Mouse (Mus musculus): Measurements from ENCODE around the gene Nudt15. TPM values are rescaled to one million over a fixed set of nuclear protein-coding genes. Genes with fewer than 3 reads are reported as not detected.
A peak's percentile ranks its signal among the peaks of the same experiment; 100 is the strongest.
"Not testable (repeated sequence)": the region's sequence is repeated elsewhere in the genome, so short reads cannot be mapped to it uniquely, and the experiment has no call there.

Gene Nudt15
- 9.9 and 11.2 TPM in 2 replicates for polyA plus RNA-seq (2016; fragmentation: Nextera tagmentation; extraction: Ambion mirVana)

DNA sequence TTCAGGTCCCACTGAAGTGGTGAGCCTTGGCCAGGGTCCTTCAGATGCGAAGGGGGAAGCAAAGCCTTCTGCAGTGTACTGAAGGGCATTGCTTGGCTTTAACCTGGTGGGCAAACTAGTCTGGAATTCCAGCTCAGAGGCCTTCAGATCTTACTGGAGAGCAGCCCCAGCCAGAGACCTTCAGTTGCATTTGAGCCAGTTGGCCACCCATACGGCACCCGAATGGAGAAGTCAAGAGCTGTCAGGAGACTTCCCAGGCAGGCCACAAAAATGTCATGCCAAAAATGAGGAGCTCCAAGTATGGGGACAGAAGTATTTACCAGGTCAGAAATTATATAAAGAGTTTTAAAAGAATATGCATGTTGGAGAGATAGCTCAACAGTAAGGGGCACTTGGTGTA lies at the start of gene Nudt15:
TSS of gene Nudt15 (minus strand) at position 192 of the 400 bp plus-strand sequence.
- 90% methylated on average over 3 of the region's 3 CpGs for WGBS

DNA sequence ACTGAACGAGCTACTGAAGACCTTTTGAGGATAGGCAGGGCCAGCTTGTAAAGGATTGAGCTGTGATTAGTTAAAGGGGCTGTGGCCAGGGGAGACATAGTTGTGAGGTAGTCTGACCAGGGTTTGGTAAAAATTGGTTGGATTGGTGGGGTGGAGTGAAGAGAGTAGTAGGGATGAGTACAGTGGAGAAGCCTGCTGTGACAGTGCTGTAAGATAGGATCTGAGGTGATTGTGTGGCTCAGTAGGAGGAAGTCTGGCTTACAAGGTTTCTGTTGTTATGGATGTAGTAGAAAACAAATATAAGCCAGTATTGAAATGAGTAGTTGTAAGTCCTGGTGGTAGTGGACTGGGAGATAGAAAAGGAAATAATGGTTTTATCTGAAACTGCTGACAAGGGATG lies 44.1 kb upstream of the Nudt15 start:
- Histone ChIP-seq H3K27ac (replicated peaks) (no peak overlapping the region), H3K27me3 (no peaks in the 10 kb centered on the region), H3K9ac (replicated peaks) (no peak overlapping the region), H3K4me2 (replicated peaks) (no peak overlapping the region), H3K36me3 (peaks cover 38% of the 10 kb centered on the region), H3K9me3 (no peaks in the 10 kb centered on the region), H3K4me3 (no peak overlapping the region), H3K4me1 (no peaks in the 10 kb centered on the region)
- ATAC-seq (ENCODE audit: low FRiP score, low read depth) = no peak
- WGBS = 93% methylated on average over 1 of the region's 1 CpGs

More for the DNA sequence above, at the start of gene Nudt15:
- H3K27me3 ChIP-seq = no peaks in the 10 kb centered on the region
- H3K4me3 ChIP-seq = no peak within 1 kb of the TSS
- no peak within 1 kb of the TSS for H3K4me2 ChIP-seq (replicated peaks)
- no peak for ATAC-seq (ENCODE audit: low FRiP score, low read depth)
- H3K9me3 ChIP-seq = no peaks in the 10 kb centered on the region
- no peak within 1 kb of the TSS for H3K9ac ChIP-seq (replicated peaks)
- H3K36me3 ChIP-seq = no peaks in the 10 kb centered on the region
- no peak within 1 kb of the TSS for H3K27ac ChIP-seq (replicated peaks)
- 0 out of 2 replicates have a peak, but pooled peaks cover 3% of the 10 kb centered on the region for H3K4me1 ChIP-seq

GRCm38 (mm10) chr14:73588080-73588479 lies 40.0 kb upstream of the Nudt15 start:
- WGBS = 86% methylated on average over 1 of the region's 1 CpGs
- H3K27ac ChIP-seq (replicated peaks) = no peak overlapping the region

DNA sequence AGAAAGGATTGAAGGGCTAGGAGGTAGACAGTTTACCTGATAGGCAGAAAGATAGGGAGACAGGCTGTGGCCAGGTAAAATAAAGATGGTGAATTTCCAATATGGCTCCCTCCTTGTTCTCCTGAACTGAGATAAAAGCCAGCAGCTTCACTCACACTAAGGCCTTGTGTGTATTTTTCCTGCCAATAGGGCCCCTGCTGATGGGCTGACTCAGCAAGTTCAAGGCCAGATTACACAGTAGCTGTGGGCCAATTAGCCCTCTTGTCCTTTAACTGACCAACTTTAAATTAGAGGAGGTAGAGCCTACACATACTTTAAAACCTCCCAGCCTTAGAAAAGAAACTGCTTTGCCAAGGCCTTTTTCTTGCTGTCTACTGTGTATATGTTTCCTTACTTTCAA lies 28.3 kb upstream of the Nudt15 start:
- Histone ChIP-seq H3K36me3 (peaks cover 11% of the 10 kb centered on the region; the same call in 1 of the 2 replicates), H3K4me1 (no peaks in the 10 kb centered on the region), H3K27me3 (no peaks in the 10 kb centered on the region), H3K9me3 (no peaks in the 10 kb centered on the region), H3K4me2 (replicated peaks) (no peak overlapping the region), H3K4me3 (no peak overlapping the region), H3K9ac (replicated peaks) (no peak overlapping the region), H3K27ac (replicated peaks) (no peak overlapping the region)
- no peak for ATAC-seq (ENCODE audit: low FRiP score, low read depth)

More at GRCm38 (mm10) chr14:73588080-73588479, 40.0 kb upstream of the Nudt15 start:
- no peaks in the 10 kb centered on the region for H3K4me1 ChIP-seq
- H3K4me3 ChIP-seq = no peak overlapping the region
- no peak overlapping the region for H3K4me2 ChIP-seq (replicated peaks)
- no peak for ATAC-seq (ENCODE audit: low FRiP score, low read depth)
- no peak overlapping the region for H3K9ac ChIP-seq (replicated peaks)
- no peaks in the 10 kb centered on the region for H3K27me3 ChIP-seq
- H3K36me3 ChIP-seq = peaks cover 18% of the 10 kb centered on the region
- H3K9me3 ChIP-seq = no peaks in the 10 kb centered on the region

DNA sequence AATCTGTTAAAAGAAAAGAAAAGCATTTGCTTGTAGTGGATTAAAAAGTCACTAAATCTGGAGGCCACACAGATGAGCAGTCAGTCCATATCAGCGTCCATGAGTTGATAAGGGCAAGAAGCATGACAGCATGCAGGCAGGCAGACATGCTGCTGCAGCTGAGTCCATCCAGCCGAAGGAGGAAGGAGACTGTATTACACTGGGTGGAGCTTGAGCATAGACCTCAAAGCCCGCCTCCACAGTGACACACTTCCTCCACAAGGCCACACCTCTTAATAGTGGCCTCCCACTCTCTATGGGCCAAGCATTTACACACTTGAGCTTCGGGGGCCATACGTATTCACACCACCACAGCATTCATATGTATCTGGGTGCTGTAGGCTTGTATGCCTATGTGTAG lies 26.0 kb upstream of the Nudt15 start:
- 91% methylated on average over 5 of the region's 5 CpGs for WGBS
- Histone ChIP-seq H3K36me3 (peaks cover 22% of the 10 kb centered on the region), H3K9ac (replicated peaks) (no peak overlapping the region), H3K9me3 (no peaks in the 10 kb centered on the region), H3K27ac (replicated peaks) (no peak overlapping the region), H3K4me1 (no peaks in the 10 kb centered on the region), H3K4me3 (no peak overlapping the region), H3K4me2 (replicated peaks) (no peak overlapping the region), H3K27me3 (no peaks in the 10 kb centered on the region)
- no peak for ATAC-seq (ENCODE audit: low FRiP score, low read depth)

- Histone ChIP-seq H3K27ac (replicated peaks) (no peak overlapping the region), H3K27me3 (no peaks in the 10 kb centered on the region), H3K4me3 (no peak overlapping the region), H3K9me3 (no peaks in the 10 kb centered on the region), H3K9ac (replicated peaks) (no peak overlapping the region), H3K36me3 (peaks cover 26% of the 10 kb centered on the region), H3K4me2 (replicated peaks) (no peak overlapping the region), H3K4me1 (no peaks in the 10 kb centered on the region)
- 91% methylated on average over 4 of the region's 4 CpGs for WGBS
- no peak for ATAC-seq (ENCODE audit: low FRiP score, low read depth)
Measured at GRCm38 (mm10) chr14:73571143-73571542, 23.1 kb upstream of the Nudt15 start.

DNA sequence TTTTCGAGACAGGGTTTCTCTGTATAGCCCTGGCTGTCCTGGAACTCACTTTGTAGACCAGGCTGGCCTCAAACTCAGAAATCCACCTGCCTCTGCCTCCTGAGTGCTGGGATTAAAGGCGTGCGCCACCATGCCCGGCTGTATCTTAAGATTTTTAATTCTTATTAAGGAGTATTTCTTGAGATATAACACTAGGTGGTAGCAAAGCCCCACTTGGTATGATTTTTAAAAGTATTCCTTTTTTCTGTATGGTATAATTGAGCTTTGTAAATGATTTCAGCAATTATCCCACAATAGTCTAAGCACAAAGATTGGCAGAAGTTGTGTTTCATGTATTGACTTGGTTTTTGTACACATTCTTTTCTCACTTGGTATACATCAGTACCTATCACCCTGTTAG lies 21.8 kb upstream of the Nudt15 start:
- not testable (repeated sequence) for H3K27me3 ChIP-seq; ATAC-seq (ENCODE audit: low FRiP score, low read depth); H3K4me1 ChIP-seq; H3K4me2 ChIP-seq (replicated peaks); H3K4me3 ChIP-seq; H3K9me3 ChIP-seq; H3K27ac ChIP-seq (replicated peaks); H3K9ac ChIP-seq (replicated peaks)
- peaks cover 26% of the 10 kb centered on the region for H3K36me3 ChIP-seq
- 83% methylated on average over 4 of the region's 4 CpGs for WGBS

DNA sequence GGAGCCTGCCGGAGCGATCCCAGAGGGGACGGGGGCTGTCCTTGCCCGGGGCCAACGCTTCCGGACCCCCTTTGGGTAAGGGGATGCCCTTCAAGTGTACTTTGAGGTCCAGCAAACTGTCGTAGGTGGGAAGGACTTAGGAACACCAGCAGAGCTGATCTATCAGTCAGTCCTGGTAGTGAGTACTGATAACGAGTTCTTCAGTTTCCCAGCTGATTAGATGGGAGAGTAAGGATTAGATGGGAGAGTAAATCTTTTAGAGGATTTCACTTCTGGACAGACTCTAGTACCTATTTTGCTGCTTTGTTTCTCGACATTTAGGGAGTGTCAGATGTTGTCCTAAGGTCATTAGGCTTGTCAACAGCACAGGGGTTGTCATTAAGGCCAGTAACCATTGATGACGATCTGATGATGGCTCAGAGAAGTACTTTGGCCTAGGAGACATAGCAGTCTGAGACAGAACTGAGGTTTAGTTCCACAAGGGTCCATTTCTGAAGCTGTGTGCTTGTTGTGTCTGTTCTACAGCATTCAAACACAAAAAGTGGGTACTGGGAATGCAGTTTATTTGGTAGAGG lies 5.2 kb upstream of the Nudt15 start:
- WGBS = under 1% methylated on average over 10 of the region's 10 CpGs

DNA sequence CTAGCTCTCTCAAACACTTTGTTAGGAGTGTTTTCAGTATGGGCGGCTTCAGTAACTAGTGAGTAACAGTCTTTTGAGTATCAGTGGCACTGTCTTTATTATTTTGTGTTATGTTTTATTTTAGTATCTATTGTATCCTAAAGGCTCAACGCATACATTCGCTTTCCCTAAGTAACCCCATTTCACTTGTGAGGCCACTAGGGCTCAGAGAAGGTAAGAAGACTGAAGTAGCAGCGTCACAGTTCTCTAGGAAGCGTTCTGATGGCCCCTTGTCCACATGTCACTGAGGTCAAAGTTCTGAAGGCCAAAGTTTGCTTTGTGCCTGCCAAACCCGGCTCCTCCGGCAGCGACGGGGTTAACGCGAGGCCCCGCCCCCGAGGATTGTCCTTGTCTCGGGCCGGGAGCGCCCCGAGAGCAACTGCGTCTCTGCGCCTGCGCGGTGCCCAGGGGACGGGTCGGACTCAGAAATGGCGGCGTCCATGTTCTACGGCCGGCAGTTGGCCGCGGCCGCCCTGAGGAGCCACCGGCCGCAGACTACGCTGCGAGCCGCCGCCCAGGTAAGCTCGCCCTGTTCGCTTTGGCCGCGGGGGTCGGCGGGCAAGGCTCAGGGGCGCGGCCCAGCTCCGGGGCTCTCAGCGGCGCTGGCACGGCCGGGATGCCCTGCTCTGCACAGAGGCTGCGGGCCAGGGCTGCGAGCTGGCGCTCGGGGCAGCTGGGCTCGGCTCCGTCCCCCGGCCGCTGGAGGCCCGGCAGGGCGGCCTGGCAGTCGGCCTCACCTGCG lies 4.5 kb upstream of the Nudt15 start:
- Histone ChIP-seq H3K27ac (replicated peaks) (peak overlapping the region; percentile 84), H3K4me1 (peaks cover 9% of the 10 kb centered on the region), H3K27me3 (no peaks in the 10 kb centered on the region), H3K4me2 (replicated peaks) (peak overlapping the region; percentile 76), H3K9ac (replicated peaks) (peak overlapping the region; percentile 98), H3K36me3 (peaks cover 14% of the 10 kb centered on the region), H3K4me3 (peak overlapping the region; percentile 100), H3K9me3 (no peaks in the 10 kb centered on the region)
- WGBS = 4% methylated on average over 60 of the region's 61 CpGs
- ATAC-seq (ENCODE audit: low FRiP score, low read depth) = peak; percentile 97

More for the DNA sequence above, 5.2 kb upstream of the Nudt15 start:
- Histone ChIP-seq H3K4me2 (replicated peaks) (peak overlapping the region; percentile 76), H3K4me1 (peaks cover 9% of the 10 kb centered on the region), H3K27me3 (no peaks in the 10 kb centered on the region), H3K4me3 (peak overlapping the region; percentile 100), H3K9ac (replicated peaks) (peak overlapping the region; percentile 98), H3K9me3 (no peaks in the 10 kb centered on the region), H3K27ac (replicated peaks) (peak overlapping the region; percentile 84), H3K36me3 (peaks cover 14% of the 10 kb centered on the region)
- ATAC-seq (ENCODE audit: low FRiP score, low read depth) = no peak

DNA sequence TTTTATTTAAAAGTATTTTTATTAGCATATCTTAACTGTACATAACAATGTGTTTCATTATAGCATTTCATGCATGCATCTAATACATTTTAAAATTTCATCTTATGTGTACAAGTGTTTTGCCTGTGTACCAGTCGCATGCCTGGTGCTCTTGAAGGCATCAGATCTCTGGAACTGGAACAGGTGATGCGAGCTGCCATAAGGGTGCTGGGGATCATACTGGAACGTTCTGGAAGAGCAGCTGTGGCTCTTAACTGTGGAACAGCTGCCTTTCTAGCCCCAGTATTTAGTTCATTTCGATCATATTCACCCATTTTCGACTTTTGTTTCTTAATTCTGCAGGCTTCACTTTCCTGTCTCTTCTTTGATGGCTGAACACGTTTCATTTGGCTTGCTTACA lies 3.1 kb upstream of the Nudt15 start:
- ATAC-seq (ENCODE audit: low FRiP score, low read depth) = no peak
- H3K27ac ChIP-seq (replicated peaks) = no peak overlapping the region
- no peaks in the 10 kb centered on the region for H3K27me3 ChIP-seq
- 81% methylated on average over 6 of the region's 6 CpGs for WGBS
- H3K4me2 ChIP-seq (replicated peaks) = no peak overlapping the region
- peaks cover 9% of the 10 kb centered on the region for H3K4me1 ChIP-seq
- no peak overlapping the region for H3K4me3 ChIP-seq
- H3K9me3 ChIP-seq = no peaks in the 10 kb centered on the region
- peaks cover 8% of the 10 kb centered on the region for H3K36me3 ChIP-seq
- H3K9ac ChIP-seq (replicated peaks) = no peak overlapping the region

DNA sequence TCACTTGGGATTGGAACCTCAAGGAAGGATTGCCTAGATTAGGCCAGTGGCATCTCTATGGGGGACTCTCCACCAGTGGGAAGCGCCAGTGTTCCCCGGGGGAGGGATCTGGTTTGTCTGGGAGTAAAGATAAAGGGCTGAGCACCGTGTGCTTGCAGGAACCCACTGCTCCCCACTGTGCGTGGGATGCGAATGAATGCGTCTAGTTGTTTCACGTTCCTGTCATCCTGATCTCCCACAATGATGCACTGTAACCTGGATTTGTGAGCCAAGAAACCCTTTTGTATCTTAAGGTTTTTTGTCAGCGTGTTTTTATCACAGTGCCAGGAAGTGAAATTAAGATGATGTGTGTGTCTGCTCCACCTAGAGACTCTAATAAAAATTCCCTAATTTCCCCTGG lies 2.7 kb upstream of the Nudt15 start:
- Histone ChIP-seq H3K27ac (replicated peaks) (no peak overlapping the region), H3K9me3 (no peaks in the 10 kb centered on the region), H3K9ac (replicated peaks) (0 out of 2 replicates have a peak overlapping the region, but pooled peaks have one; percentile 2), H3K4me1 (peaks cover 9% of the 10 kb centered on the region), H3K27me3 (no peaks in the 10 kb centered on the region), H3K4me2 (replicated peaks) (no peak overlapping the region), H3K36me3 (peaks cover 5% of the 10 kb centered on the region), H3K4me3 (no peak overlapping the region)
- 36% methylated on average over 8 of the region's 8 CpGs for WGBS
- no peak for ATAC-seq (ENCODE audit: low FRiP score, low read depth)

DNA sequence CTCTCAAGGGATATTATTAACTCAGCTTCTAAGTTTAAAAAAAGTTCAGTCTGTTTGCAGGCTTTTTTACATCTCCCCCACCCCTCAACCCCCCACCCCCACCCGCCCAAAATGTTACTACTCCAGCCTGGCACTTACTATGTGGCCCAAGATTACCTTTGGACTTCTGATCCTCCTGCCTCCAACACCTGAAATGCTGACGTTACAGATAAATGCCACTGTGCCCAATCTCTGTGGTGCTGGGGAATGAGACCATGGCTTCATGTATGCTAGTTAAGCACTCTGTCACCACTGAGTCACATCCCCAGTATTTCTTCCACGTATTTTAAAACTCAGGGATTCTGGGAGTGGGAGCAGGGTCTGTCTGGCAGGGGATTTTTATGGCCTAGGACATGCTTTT lies 2.2 kb upstream of the Nudt15 start:
- no peak overlapping the region for H3K27ac ChIP-seq (replicated peaks)
- no peak overlapping the region for H3K4me3 ChIP-seq
- peaks cover 9% of the 10 kb centered on the region for H3K4me1 ChIP-seq
- H3K4me2 ChIP-seq (replicated peaks) = no peak overlapping the region
- H3K36me3 ChIP-seq = peaks cover under 1% of the 10 kb centered on the region; the same call in 1 of the 2 replicates
- 50% methylated on average over 3 of the region's 3 CpGs for WGBS
- no peaks in the 10 kb centered on the region for H3K27me3 ChIP-seq
- no peak for ATAC-seq (ENCODE audit: low FRiP score, low read depth)
- H3K9ac ChIP-seq (replicated peaks) = no peak overlapping the region
- H3K9me3 ChIP-seq = no peaks in the 10 kb centered on the region

Data from midbrain, embryonic 12.5 days (tissue).